Mouse (Mus musculus): ENCODE measurements at regions not wholly inside any gene's neighbourhood (a gene's known extent, or its start where the extent isn't known, plus 50 kb on each side); places are given as distances from the start of the nearest gene placed in this dataset.
"Not testable (repeated sequence)": the region's sequence is repeated elsewhere in the genome, so short reads cannot be mapped to it uniquely, and the experiment has no call there.

DNA sequence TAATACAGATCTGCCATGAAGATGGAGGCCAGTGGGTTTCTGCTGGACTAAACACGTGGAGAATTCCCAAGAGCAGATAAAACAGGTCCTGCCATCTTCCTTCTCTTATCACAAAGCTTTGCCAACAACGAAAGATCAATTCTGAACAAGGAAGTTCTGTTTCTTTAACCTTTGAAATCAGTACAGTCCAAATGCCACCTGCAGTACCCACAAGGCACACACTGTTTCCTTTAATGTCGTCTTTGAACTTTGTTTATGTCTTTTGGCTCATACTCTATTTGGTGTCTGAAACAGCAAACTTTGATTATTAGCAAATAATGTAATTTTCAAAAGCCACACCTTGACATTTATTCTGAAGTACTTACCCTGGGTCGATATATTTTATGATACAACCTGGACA lies 536.5 kb downstream of the Bckdhb start:
- no peaks in the 10 kb centered on the region for H3K9me3 ChIP-seq (replicated peaks)
- no peak overlapping the region for H3K9ac ChIP-seq
- no peak for ATAC-seq (replicated peaks; ENCODE audit: low FRiP score)
- H3K27me3 ChIP-seq = no peaks in the 10 kb centered on the region
- H3K4me2 ChIP-seq = no peak overlapping the region
- WGBS = 71% methylated on average over 4 of the region's 4 CpGs
- H3K4me1 ChIP-seq = no peaks in the 10 kb centered on the region
- no peaks in the 10 kb centered on the region for H3K36me3 ChIP-seq
- H3K27ac ChIP-seq = no peak overlapping the region
- H3K4me3 ChIP-seq (replicated peaks) = no peak overlapping the region

DNA sequence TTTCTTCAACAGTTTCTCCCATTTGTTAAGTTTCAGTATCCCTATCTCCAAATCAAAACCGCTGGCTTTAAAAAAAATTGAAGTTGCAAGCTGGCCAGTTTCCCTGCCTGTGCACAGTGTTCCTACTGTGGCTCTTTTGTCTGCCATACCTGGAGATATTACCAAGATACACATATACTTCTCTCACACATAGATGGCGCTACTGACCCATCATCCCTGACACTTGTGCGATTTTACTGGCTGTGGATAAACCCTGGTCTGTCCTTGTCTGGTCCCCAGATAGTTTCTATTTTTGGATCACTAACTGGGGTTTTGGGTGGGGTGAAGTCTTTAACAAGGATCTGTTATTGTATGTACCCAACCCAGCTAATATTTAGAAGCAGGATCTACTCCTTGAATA lies 541.8 kb downstream of the Bckdhb start:
- ATAC-seq (replicated peaks; ENCODE audit: low FRiP score) = no peak; the same call in 1 of the 2 replicates
- H3K4me1 ChIP-seq = no peaks in the 10 kb centered on the region
- no peak overlapping the region for H3K4me3 ChIP-seq (replicated peaks)
- 8% methylated on average over 3 of the region's 3 CpGs for WGBS
- H3K36me3 ChIP-seq = no peaks in the 10 kb centered on the region
- H3K27me3 ChIP-seq = no peaks in the 10 kb centered on the region
- no peak overlapping the region for H3K9ac ChIP-seq
- no peak overlapping the region for H3K27ac ChIP-seq
- no peaks in the 10 kb centered on the region for H3K9me3 ChIP-seq (replicated peaks)
- H3K4me2 ChIP-seq = no peak overlapping the region

DNA sequence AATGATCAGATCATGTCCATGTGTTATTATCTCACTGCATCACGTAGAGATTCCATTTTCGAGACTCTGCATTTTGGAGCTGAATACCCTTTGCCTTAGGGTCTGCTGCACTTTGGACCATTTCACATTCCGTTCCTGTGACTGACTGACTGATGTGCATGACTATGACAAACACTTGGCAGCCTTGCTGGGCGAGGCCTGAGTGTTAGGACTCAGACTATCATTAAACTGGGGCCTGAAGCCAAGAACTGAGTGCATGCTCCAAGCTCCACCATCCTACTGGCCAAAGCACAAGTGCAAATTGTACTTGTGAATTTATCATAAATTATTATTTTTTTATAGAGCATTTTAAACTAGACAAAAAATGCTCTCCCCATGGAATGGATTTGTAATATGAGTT lies 547.8 kb downstream of the Bckdhb start:
- Histone ChIP-seq H3K4me3 (replicated peaks) (no peak overlapping the region), H3K9me3 (replicated peaks) (no peaks in the 10 kb centered on the region), H3K9ac (no peak overlapping the region), H3K4me1 (no peaks in the 10 kb centered on the region), H3K27me3 (no peaks in the 10 kb centered on the region), H3K36me3 (no peaks in the 10 kb centered on the region), H3K27ac (no peak overlapping the region), H3K4me2 (no peak overlapping the region)
- WGBS = 77% methylated on average over 4 of the region's 4 CpGs
- no peak for ATAC-seq (replicated peaks; ENCODE audit: low FRiP score)

DNA sequence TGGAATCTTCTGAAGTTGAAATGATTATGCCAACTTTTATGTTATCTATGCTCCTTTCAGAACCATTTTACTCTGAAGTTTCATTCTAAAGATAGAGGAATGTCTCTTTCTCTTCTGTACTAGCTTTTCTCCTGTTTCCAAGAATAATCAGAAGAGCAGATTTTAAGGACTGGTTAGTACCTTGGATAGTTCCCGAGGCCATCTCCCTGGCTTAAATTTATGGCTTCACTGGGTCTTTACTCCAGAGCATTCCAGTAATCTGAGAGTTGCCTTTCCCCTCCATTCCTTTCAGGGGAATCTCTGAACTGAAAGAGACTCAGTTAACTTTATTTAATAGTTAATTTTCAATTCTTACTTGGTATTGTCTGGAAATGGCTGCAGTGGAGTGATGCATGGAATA lies 551.0 kb downstream of the Bckdhb start:
- Histone ChIP-seq H3K4me3 (replicated peaks) (no peak overlapping the region), H3K9ac (no peak overlapping the region), H3K4me2 (no peak overlapping the region), H3K27ac (no peak overlapping the region), H3K36me3 (no peaks in the 10 kb centered on the region), H3K27me3 (no peaks in the 10 kb centered on the region), H3K9me3 (replicated peaks) (no peaks in the 10 kb centered on the region), H3K4me1 (no peaks in the 10 kb centered on the region)
- WGBS = 17% methylated on average over 1 of the region's 1 CpGs
- ATAC-seq (replicated peaks; ENCODE audit: low FRiP score) = no peak

DNA sequence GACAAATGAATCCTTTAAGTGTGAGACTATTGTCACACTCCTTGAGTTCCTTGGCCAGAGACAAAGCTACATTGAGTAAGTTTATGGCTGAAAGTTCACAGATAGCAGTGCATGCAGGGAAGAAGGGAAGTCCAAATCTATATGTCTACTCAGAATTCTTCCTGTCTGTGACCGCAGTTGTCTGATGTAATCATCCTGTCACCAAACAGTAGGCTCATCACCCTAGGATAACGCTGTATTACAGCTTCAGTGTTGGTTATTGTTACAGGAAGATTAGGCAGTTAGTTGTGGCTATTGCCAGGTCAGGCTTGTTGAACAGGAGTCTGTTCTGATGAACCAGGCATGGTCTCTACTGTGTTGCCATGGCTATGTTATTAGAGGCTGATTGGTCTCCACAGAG lies 574.6 kb downstream of the Bckdhb start:
- ATAC-seq (replicated peaks; ENCODE audit: low FRiP score) = no peak
- Histone ChIP-seq H3K27ac (no peak overlapping the region), H3K4me3 (replicated peaks) (no peak overlapping the region), H3K4me2 (no peak overlapping the region), H3K9ac (no peak overlapping the region), H3K36me3 (no peaks in the 10 kb centered on the region), H3K9me3 (replicated peaks) (no peaks in the 10 kb centered on the region), H3K27me3 (no peaks in the 10 kb centered on the region), H3K4me1 (no peaks in the 10 kb centered on the region)
- WGBS = 80% methylated on average over 2 of the region's 2 CpGs

DNA sequence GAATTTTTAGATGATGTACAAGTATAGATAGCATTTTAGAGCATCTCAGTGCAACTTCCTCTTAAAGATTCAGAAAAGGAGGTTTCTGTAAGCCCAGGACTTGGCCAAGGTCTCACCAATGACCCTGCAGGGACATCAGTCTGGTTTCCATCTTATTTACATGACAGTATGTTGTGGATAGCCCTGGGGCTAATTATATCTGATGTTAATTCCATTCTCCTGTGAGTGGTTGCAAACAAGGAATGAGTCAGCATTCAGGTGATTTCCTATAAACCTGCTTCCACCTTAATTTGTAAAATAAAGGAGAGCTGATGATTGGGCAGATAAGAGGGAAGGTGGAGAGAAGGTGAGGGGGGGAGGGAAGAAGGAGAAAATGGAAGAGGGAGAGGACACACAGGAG lies 578.0 kb downstream of the Bckdhb start:
- H3K9me3 ChIP-seq (replicated peaks); H3K27ac ChIP-seq; H3K36me3 ChIP-seq; ATAC-seq (replicated peaks; ENCODE audit: low FRiP score); H3K4me3 ChIP-seq (replicated peaks); H3K27me3 ChIP-seq; H3K4me1 ChIP-seq; H3K4me2 ChIP-seq; H3K9ac ChIP-seq: not testable (repeated sequence)

DNA sequence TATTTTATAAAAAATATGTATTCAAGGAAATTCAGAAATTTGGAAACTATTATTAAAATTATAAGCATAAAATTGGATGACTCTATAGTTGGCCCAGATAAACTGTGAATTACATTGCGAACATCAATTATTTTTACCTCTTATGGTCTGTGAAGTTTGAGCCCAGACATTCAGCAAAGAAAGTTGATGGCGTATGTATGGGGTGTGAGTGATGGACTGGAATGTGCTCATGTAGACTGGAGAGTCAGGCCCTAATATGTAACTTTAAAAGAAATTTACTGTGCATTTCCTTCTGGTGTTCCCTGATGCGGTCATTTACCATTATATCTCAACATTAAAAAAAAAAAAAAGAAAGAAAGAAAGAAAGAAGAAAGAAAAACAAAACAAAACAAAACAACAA lies 592.1 kb downstream of the Bckdhb start:
- Histone ChIP-seq H3K4me1 (no peaks in the 10 kb centered on the region), H3K27me3 (no peaks in the 10 kb centered on the region), H3K9ac (no peak overlapping the region), H3K9me3 (replicated peaks) (no peaks in the 10 kb centered on the region), H3K36me3 (no peaks in the 10 kb centered on the region), H3K27ac (no peak overlapping the region), H3K4me2 (no peak overlapping the region), H3K4me3 (replicated peaks) (no peak overlapping the region)
- ATAC-seq (replicated peaks; ENCODE audit: low FRiP score) = no peak
- 83% methylated on average over 3 of the region's 3 CpGs for WGBS

DNA sequence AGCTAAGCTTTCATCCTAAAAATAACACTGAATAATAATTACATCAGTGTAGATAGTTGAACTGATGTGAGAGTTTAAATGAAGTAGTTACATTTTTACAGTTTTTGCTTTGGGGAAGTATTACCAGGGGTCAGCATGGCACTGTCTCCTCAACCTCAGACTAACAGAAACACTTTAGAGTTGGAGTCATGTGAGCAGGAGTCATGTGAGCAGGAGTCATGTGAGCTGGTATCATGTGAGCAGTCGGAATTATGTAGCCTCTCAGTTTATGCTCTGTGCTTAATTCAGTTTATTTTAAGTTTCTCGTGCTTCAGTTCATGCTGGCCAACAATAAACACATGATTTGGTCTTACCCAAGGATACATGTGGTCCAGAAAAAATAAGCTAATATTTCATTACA lies 620.5 kb downstream of the Bckdhb start:
- Histone ChIP-seq H3K9me3 (replicated peaks) (no peaks in the 10 kb centered on the region), H3K27ac (no peak overlapping the region), H3K4me2 (no peak overlapping the region), H3K4me3 (replicated peaks) (no peak overlapping the region), H3K27me3 (no peaks in the 10 kb centered on the region), H3K9ac (no peak overlapping the region), H3K4me1 (no peaks in the 10 kb centered on the region), H3K36me3 (no peaks in the 10 kb centered on the region)
- ATAC-seq (replicated peaks; ENCODE audit: low FRiP score) = no peak
- WGBS = 77% methylated on average over 2 of the region's 2 CpGs

- Histone ChIP-seq H3K9me3 (replicated peaks) (no peaks in the 10 kb centered on the region), H3K27ac (no peak overlapping the region; the same call in 1 of the 2 replicates), H3K4me1 (no peaks in the 10 kb centered on the region), H3K9ac (no peak overlapping the region), H3K36me3 (no peaks in the 10 kb centered on the region), H3K4me2 (no peak overlapping the region), H3K27me3 (no peaks in the 10 kb centered on the region), H3K4me3 (replicated peaks) (no peak overlapping the region)
- ATAC-seq (replicated peaks; ENCODE audit: low FRiP score) = peak; percentile 79
- 53% methylated on average over 6 of the region's 6 CpGs for WGBS
These were observed 623.2 kb downstream of the Bckdhb start for GRCm38 (mm10) chr9:84548012-84548660.

GRCm38 (mm10) chr9:84555237-84555636 lies 630.3 kb downstream of the Bckdhb start:
- no peaks in the 10 kb centered on the region for H3K4me1 ChIP-seq
- no peaks in the 10 kb centered on the region for H3K36me3 ChIP-seq
- no peaks in the 10 kb centered on the region for H3K27me3 ChIP-seq
- no peak overlapping the region for H3K27ac ChIP-seq
- H3K9me3 ChIP-seq (replicated peaks) = no peaks in the 10 kb centered on the region
- H3K9ac ChIP-seq = no peak overlapping the region
- WGBS = 22% methylated on average over 2 of the region's 2 CpGs
- peak; percentile 93 for ATAC-seq (replicated peaks; ENCODE audit: low FRiP score)
- no peak overlapping the region for H3K4me2 ChIP-seq
- H3K4me3 ChIP-seq (replicated peaks) = no peak overlapping the region

DNA sequence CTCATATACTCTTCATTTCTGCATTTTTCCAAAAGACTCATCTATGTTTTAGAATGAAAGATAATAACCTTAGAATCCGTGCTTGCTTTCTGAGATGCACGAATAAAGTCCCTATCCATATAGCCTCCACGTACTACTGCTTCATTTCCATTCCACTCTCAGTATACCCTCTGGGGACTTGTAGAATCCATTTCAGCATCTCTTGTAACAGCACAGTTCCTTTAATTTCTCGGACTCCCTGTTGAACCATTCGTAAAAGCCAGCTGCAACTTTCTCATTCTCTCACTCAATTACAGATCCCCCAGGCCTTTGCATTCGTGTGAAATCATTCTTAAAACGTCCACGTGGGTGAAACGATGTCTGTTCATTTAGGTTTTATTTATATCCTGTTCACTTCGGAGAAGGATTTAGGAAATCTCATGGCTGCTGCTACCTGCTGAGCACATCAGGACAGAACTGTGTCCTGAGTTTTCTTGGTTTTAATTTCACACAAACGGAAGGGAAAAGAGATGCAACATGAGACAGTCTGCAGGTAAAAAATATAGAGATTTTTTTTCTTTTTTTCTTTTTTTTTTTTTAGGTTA lies 631.4 kb downstream of the Bckdhb start:
- 52% methylated on average over 11 of the region's 11 CpGs for WGBS

DNA sequence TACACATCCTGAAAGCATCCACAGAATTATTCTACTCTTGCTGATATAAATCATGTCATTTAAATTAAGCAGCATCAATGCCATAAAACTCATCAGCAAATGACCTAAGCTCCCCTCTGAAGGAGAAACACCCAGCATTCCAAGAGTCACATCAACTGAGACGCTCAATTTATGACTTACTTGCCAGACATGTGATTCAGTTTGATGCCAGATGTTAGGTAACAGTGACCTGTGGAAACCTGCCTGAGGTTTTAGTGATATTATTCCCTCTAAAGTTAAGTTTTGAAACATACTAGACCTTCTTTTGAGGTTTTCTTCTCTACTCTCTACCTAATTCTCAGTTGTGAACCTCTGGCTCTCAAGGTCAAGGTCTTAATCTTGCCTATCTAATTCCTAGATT lies 633.4 kb downstream of the Bckdhb start:
- Histone ChIP-seq H3K4me3 (replicated peaks) (no peak overlapping the region), H3K27me3 (no peaks in the 10 kb centered on the region), H3K36me3 (no peaks in the 10 kb centered on the region), H3K4me2 (no peak overlapping the region), H3K9me3 (replicated peaks) (no peaks in the 10 kb centered on the region), H3K27ac (no peak overlapping the region), H3K9ac (no peak overlapping the region), H3K4me1 (no peaks in the 10 kb centered on the region)
- ATAC-seq (replicated peaks; ENCODE audit: low FRiP score) = no peak
- 36% methylated on average over 1 of the region's 1 CpGs for WGBS

More for the DNA sequence above, 631.4 kb downstream of the Bckdhb start:
- Histone ChIP-seq H3K27me3 (no peaks in the 10 kb centered on the region), H3K9ac (no peak overlapping the region), H3K4me2 (no peak overlapping the region), H3K27ac (no peak overlapping the region), H3K36me3 (no peaks in the 10 kb centered on the region), H3K4me3 (replicated peaks) (no peak overlapping the region), H3K9me3 (replicated peaks) (no peaks in the 10 kb centered on the region), H3K4me1 (no peaks in the 10 kb centered on the region)
- no peak for ATAC-seq (replicated peaks; ENCODE audit: low FRiP score)

GRCm38 (mm10) chr9:84569533-84569932 lies 644.6 kb downstream of the Bckdhb start:
- no peak overlapping the region for H3K4me3 ChIP-seq (replicated peaks)
- H3K9ac ChIP-seq = no peak overlapping the region
- 65% methylated on average over 3 of the region's 3 CpGs for WGBS
- no peaks in the 10 kb centered on the region for H3K36me3 ChIP-seq
- no peaks in the 10 kb centered on the region for H3K27me3 ChIP-seq
- H3K4me1 ChIP-seq = no peaks in the 10 kb centered on the region
- no peak for ATAC-seq (replicated peaks; ENCODE audit: low FRiP score)
- no peak overlapping the region for H3K27ac ChIP-seq
- no peaks in the 10 kb centered on the region for H3K9me3 ChIP-seq (replicated peaks)
- no peak overlapping the region for H3K4me2 ChIP-seq
